Comparison of ENCODE assay signal across 18 mouse cellular contexts in genomic region chr17:59033445-59033844, GRCm38 (mm10). TPM values are rescaled to one million over a fixed set of nuclear protein-coding genes. Genes with fewer than 3 reads are reported as not detected.
"Had no signal": no experiment of that assay in that cellular context is flagged by ENCODE, and none has a peak within 500 bp of the region (broad histone marks: within the 10 kb centered on the region; RNA-seq: fewer than 3 reads in every experiment).

No protein-coding gene starts in this region.

- H3K4me1 ChIP-seq: liver, embryonic 15.5 days; midbrain, embryonic 10.5 days; midbrain, embryonic 12.5 days; neural tube, embryonic 13.5 days; neural tube, embryonic 15.5 days; stomach, embryonic 15.5 days had no signal

- H3K9ac ChIP-seq: liver, embryonic 15.5 days; liver, postnatal 0 days; lung, embryonic 14.5 days; midbrain, embryonic 12.5 days; neural tube, embryonic 13.5 days; neural tube, embryonic 15.5 days; stomach, embryonic 15.5 days had no signal

- H3K9me3 ChIP-seq: liver, embryonic 15.5 days; midbrain, embryonic 10.5 days; midbrain, embryonic 12.5 days; neural tube, embryonic 13.5 days; neural tube, embryonic 15.5 days; stomach, embryonic 15.5 days had no signal

- H3K27me3 ChIP-seq: liver, embryonic 15.5 days; midbrain, embryonic 12.5 days; neural tube, embryonic 13.5 days; neural tube, embryonic 15.5 days; stomach, embryonic 15.5 days had no signal

- ATAC-seq: liver, postnatal 0 days; midbrain, embryonic 16.5 days had no signal

- H3K4me2 ChIP-seq: liver, embryonic 15.5 days; lung, embryonic 14.5 days; midbrain, embryonic 12.5 days; neural tube, embryonic 13.5 days; neural tube, embryonic 15.5 days; stomach, embryonic 15.5 days had no signal

- H3K4me3 ChIP-seq: liver, embryonic 15.5 days; midbrain, embryonic 10.5 days; midbrain, embryonic 12.5 days; myocyte; neural tube, embryonic 13.5 days; neural tube, embryonic 15.5 days; stomach, embryonic 15.5 days had no signal

- DNase-seq: liver, postnatal 0 days; lung, embryonic 14.5 days; lung, postnatal 10 days; lung, postnatal 4 days; midbrain, embryonic 14.5 days; right cerebral cortex, postnatal 14 days; thymus, postnatal 14 days; thymus, postnatal 36 days had no signal

- H3K36me3 ChIP-seq: liver, embryonic 15.5 days; midbrain, embryonic 10.5 days; midbrain, embryonic 12.5 days; neural tube, embryonic 13.5 days; neural tube, embryonic 15.5 days; stomach, embryonic 15.5 days had no signal

- H3K27ac ChIP-seq: liver, embryonic 15.5 days; midbrain, embryonic 10.5 days; midbrain, embryonic 12.5 days; neural tube, embryonic 13.5 days; neural tube, embryonic 15.5 days; stomach, embryonic 15.5 days; stomach, postnatal 0 days had no signal

RNA-seq across cellular contexts. Expression of gene Pdzph1, which starts 42.3 kb away (rescaled TPM):
- polyA plus RNA-seq: liver, postnatal 0 days; lung, embryonic 14.5 days; lung, embryonic 16.5 days; myocyte; stomach, embryonic 15.5 days; stomach, postnatal 0 days had no signal
